Mouse (Mus musculus) stomach, embryonic 16.5 days (tissue): ENCODE results near the gene Ubb. TPM values are rescaled to one million over a fixed set of nuclear protein-coding genes. Genes with fewer than 3 reads are reported as not detected.
"Not testable (repeated sequence)": the region's sequence is repeated elsewhere in the genome, so short reads cannot be mapped to it uniquely, and the experiment has no call there.

Source experiments
- ATAC-seq: fragments of 200-750 bp; cut with Nextera tagmentation; 2 replicates; pipeline ENCODE4 v1.8.0; 2017; ENCODE audit warnings: moderate number of reproducible peaks, moderate TSS enrichment; ENCODE audit not compliant: insufficient read depth, low FRiP score
- H3K27ac ChIP-seq: fragments of 300-500 bp; sonication (generic); 2 replicates; pipeline ENCODE4 v1.5.1; 2014; ENCODE audit warnings: low read length
- H3K27me3 ChIP-seq: fragments of 300-500 bp; sonication (generic); 2 replicates; pipeline ENCODE4 v1.6.1; 2014; ENCODE audit warnings: low read length, control low read depth, mixed read lengths; ENCODE audit not compliant: control insufficient read depth, insufficient read depth
- H3K36me3 ChIP-seq: fragments of 300-500 bp; sonication (generic); 2 replicates; pipeline ENCODE4 v1.6.1; 2014; ENCODE audit warnings: low read length; ENCODE audit not compliant: control insufficient read depth, insufficient read depth
- H3K4me1 ChIP-seq: fragments of 300-500 bp; sonication (generic); 2 replicates; pipeline ENCODE4 v1.6.1; 2014; ENCODE audit warnings: low read length, control low read depth, mixed read lengths; ENCODE audit not compliant: control insufficient read depth, insufficient read depth
- H3K4me2 ChIP-seq: fragments of 300-500 bp; sonication (generic); 2 replicates; pipeline ENCODE4 v1.6.1; 2014; ENCODE audit warnings: low read depth, low read length, mixed read lengths
- H3K4me3 ChIP-seq: fragments of 300-500 bp; sonication (generic); replicated peaks from 2 replicates; pipeline ENCODE4 v1.5.1; 2014; ENCODE audit warnings: mild to moderate bottlenecking, low read length
- H3K9ac ChIP-seq: fragments of 300-500 bp; sonication (generic); 2 replicates; pipeline ENCODE4 v1.6.1; 2014; ENCODE audit warnings: low read length
- H3K9me3 ChIP-seq: fragments of 300-500 bp; sonication (generic); replicated peaks from 2 replicates; pipeline ENCODE4 v1.6.1; 2016; ENCODE audit warnings: low read length, control low read depth; ENCODE audit not compliant: control insufficient read depth
- WGBS: fragments of 180-500 bp; shearing (Covaris S2); extraction: QIAGEN DNeasy Blood & Tissue Kit; methylation state at CpG from one replicate; pipeline ENCODE4 v1.1.7; 2014; 5-methylcytosine and 5-hydroxymethylcytosine counted together
- polyA plus RNA-seq: library from polyadenylated mRNA; unstranded; fragments of >200 nt; fragmentation: Nextera tagmentation; extraction: Ambion mirVana; gene quantifications from 2 replicates; pipeline ENCODE4 v1.2.1, GENCODE M21; 2015

The Ubb gene
- polyA plus RNA-seq = 2,665 and 2,674 TPM in 2 replicates

GRCm38 (mm10) chr11:62550727-62551225 lies at the start of gene Ubb:
TSS of gene Ubb (plus strand) at chr11:62551171.
- H3K4me2 ChIP-seq = peak within 1 kb of the TSS; percentile 90
- no peaks in the 10 kb centered on the region for H3K9me3 ChIP-seq
- H3K36me3 ChIP-seq = peaks cover 21% of the 10 kb centered on the region
- under 1% methylated on average over 40 of the region's 40 CpGs for WGBS
- H3K4me3 ChIP-seq = peak within 1 kb of the TSS; percentile 85
- peak within 1 kb of the TSS; percentile 98 for H3K9ac ChIP-seq
- H3K4me1 ChIP-seq = peaks cover 26% of the 10 kb centered on the region
- H3K27ac ChIP-seq = peak within 1 kb of the TSS; percentile 100
- peak; percentile 97 for ATAC-seq
- H3K27me3 ChIP-seq = no peaks in the 10 kb centered on the region

GRCm38 (mm10) chr11:62507683-62508082 lies 43.3 kb upstream of the Ubb start:
- H3K36me3 ChIP-seq = no peaks in the 10 kb centered on the region
- no peak for ATAC-seq
- WGBS = 73% methylated on average over 4 of the region's 4 CpGs

GRCm38 (mm10) chr11:62508365-62508764 lies 42.6 kb upstream of the Ubb start:
- 92% methylated on average over 13 of the region's 13 CpGs for WGBS
- H3K4me3 ChIP-seq, H3K27ac ChIP-seq, H3K36me3 ChIP-seq, H3K9me3 ChIP-seq, H3K27me3 ChIP-seq, H3K4me1 ChIP-seq, H3K9ac ChIP-seq, ATAC-seq, H3K4me2 ChIP-seq: not testable (repeated sequence)

More at GRCm38 (mm10) chr11:62507683-62508082, 43.3 kb upstream of the Ubb start:
- H3K4me3 ChIP-seq = no peak overlapping the region
- H3K9ac ChIP-seq = no peak overlapping the region
- no peak overlapping the region for H3K27ac ChIP-seq
- H3K4me2 ChIP-seq = no peak overlapping the region
- H3K4me1 ChIP-seq = no peaks in the 10 kb centered on the region
- no peaks in the 10 kb centered on the region for H3K9me3 ChIP-seq
- H3K27me3 ChIP-seq = no peaks in the 10 kb centered on the region

DNA sequence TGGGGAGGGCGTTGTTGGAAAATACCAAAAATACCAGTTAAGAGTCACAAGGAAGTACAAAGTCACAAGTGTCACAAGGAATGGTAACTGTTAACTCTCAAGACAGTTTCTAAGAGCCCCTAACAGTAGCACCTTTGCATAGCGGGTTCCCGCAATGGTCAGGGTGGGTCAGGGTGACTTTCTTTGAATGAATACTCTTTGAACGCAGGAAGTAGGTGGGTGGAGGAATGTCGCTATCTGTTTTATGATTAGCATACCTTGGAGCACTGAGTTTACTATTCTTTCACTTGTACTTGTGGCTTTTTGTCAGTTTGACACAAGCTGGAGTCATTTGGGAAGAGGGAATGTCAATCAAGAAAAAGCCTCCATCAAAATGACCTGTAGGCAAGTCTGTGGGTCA lies 42.2 kb upstream of the Ubb start:
- H3K9ac ChIP-seq, H3K36me3 ChIP-seq, H3K4me2 ChIP-seq, ATAC-seq, H3K27me3 ChIP-seq, H3K4me3 ChIP-seq, H3K4me1 ChIP-seq, H3K9me3 ChIP-seq, H3K27ac ChIP-seq: not testable (repeated sequence)
- WGBS = 91% methylated on average over 5 of the region's 5 CpGs

DNA sequence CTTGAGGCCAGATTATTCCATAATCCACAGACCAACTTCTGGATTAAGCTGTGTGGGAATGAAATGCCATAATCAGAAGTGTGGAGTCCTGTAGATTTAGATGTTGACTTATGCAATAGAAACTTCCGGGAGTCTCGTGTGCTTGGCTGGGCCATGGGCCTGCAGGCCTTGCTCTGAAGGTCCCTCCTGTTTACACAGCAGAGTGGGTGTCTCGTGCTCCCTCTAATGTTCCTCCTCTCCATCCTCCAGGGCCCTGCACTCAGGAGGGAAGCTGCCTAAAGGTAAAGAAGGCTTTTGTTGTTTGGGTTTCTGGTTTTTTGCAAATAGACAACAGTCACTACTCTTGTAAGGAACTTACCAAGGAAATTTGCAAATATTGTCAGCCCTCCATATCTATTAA lies 41.4 kb upstream of the Ubb start:
- H3K4me1 ChIP-seq = no peaks in the 10 kb centered on the region
- no peak overlapping the region for H3K4me2 ChIP-seq
- no peaks in the 10 kb centered on the region for H3K27me3 ChIP-seq
- H3K9me3 ChIP-seq = no peaks in the 10 kb centered on the region
- no peak for ATAC-seq
- no peak overlapping the region for H3K4me3 ChIP-seq
- no peaks in the 10 kb centered on the region for H3K36me3 ChIP-seq
- WGBS = 51% methylated on average over 3 of the region's 3 CpGs
- H3K9ac ChIP-seq = no peak overlapping the region
- H3K27ac ChIP-seq = no peak overlapping the region

DNA sequence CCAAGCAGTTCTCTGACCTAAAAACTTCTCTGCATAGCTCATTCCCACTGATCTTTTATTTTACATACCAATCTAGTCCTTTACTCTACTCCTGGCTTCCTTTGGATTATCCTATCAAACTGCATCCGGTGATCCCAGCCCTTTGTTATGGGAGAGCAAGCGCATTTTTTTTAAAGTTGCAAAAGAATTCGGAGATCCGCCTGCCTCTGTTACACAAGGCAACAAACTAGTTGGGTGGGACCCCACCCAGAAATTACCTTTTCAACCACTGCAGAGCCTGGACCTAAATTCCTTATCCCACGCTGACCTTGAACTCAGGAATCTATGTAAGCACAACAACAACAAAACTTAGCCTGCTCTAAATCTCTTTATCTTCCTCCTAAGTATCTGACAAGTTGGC lies 40.0 kb upstream of the Ubb start:
- Histone ChIP-seq H3K4me1 (no peaks in the 10 kb centered on the region), H3K4me3 (no peak overlapping the region), H3K27ac (no peak overlapping the region), H3K9me3 (no peaks in the 10 kb centered on the region), H3K36me3 (no peaks in the 10 kb centered on the region), H3K9ac (no peak overlapping the region), H3K27me3 (no peaks in the 10 kb centered on the region), H3K4me2 (no peak overlapping the region)
- 86% methylated on average over 5 of the region's 5 CpGs for WGBS
- ATAC-seq = no peak

DNA sequence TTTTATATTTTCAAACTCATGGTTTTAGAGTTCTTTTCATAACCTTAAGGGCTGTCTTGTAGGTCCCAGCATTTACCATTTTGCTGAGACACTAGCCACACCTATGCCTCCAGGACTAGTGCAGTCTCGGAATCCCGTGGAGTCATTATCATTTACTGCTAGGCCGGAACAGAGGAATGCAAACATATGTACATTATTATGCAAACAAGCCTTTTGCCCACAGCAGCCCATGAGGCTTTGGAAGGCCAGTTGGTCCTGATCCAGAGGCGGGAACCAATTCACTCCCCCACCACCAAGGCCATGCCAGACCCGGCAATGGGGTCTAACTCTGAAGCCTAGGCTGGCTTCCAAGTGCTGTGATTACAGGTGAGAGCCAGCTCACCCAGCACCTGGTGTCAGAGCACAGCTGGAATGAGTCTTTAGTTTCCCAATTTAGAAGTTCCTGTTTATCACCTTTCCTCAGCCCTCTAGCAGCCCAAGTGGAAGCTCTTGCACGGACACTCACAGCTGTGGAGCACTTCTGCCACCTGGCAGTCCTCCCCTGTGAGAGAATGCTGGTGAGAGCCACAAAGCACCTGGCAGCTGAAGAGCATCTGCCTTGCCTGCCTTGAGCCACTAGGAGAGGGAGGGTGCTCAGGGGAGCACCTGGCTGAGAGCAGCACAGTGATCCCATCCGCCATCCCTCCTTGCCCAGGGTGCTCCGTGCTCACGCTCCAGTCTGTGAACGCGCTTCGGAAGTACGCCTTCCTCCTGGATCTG lies 39.3 kb upstream of the Ubb start:
- 76% methylated on average over 13 of the region's 13 CpGs for WGBS
- Histone ChIP-seq H3K9ac (no peak overlapping the region), H3K27me3 (no peaks in the 10 kb centered on the region), H3K4me2 (no peak overlapping the region), H3K4me3 (no peak overlapping the region), H3K36me3 (no peaks in the 10 kb centered on the region), H3K4me1 (no peaks in the 10 kb centered on the region), H3K9me3 (no peaks in the 10 kb centered on the region), H3K27ac (no peak overlapping the region)
- ATAC-seq = no peak

GRCm38 (mm10) chr11:62512529-62513080 lies 38.4 kb upstream of the Ubb start:
- Histone ChIP-seq H3K36me3 (no peaks in the 10 kb centered on the region), H3K4me3 (no peak overlapping the region), H3K27me3 (no peaks in the 10 kb centered on the region), H3K4me1 (no peaks in the 10 kb centered on the region), H3K9ac (no peak overlapping the region), H3K4me2 (no peak overlapping the region), H3K27ac (no peak overlapping the region), H3K9me3 (no peaks in the 10 kb centered on the region)
- WGBS = 88% methylated on average over 8 of the region's 8 CpGs
- no peak for ATAC-seq

DNA sequence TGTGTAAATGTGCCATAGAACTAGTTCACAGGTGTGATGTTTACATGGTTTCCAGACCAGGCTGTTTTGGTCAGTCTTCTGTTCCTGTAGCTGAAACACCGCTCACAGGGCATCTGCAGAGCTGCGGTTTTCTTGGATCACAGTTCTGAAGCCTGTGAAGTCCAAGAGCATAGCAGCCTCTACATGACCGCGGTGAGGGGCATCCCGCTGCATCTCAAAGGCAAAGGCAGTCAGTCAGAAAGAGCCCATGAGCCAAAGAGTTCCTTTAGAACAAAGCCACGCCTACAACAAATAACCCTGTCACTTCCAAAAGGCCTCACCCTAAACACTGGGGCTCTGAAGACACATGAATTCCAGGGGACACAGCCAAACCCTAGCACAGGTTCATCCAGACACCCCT lies 37.7 kb upstream of the Ubb start:
- H3K4me2 ChIP-seq = no peak overlapping the region
- no peaks in the 10 kb centered on the region for H3K27me3 ChIP-seq
- ATAC-seq = no peak
- no peaks in the 10 kb centered on the region for H3K9me3 ChIP-seq
- no peak overlapping the region for H3K4me3 ChIP-seq
- no peak overlapping the region for H3K9ac ChIP-seq
- no peak overlapping the region for H3K27ac ChIP-seq
- H3K36me3 ChIP-seq = no peaks in the 10 kb centered on the region
- no peaks in the 10 kb centered on the region for H3K4me1 ChIP-seq
- whole genome bisulfite sequencing = 70% methylated on average over 6 of the region's 6 CpGs
